7 mouse cellular contexts compared by ENCODE assay signal in genomic region chr19:24173608-24174523, GRCm38 (mm10). TPM values are rescaled to one million over a fixed set of nuclear protein-coding genes. Genes with fewer than 3 reads are reported as not detected.
DNase-seq lines count a peak whose midpoint lies in the region; ATAC-seq and TF ChIP-seq lines count a peak whose summit lies in the region.

No protein-coding gene starts in this region.

- H3K36me3 ChIP-seq in kidney, adult 2 months (ENCODE audit: control insufficient read depth, insufficient read depth, low read length) = no peaks in the 10 kb centered on the region
- no peaks in the 10 kb centered on the region for H3K36me3 ChIP-seq in limb, embryonic 11.5 days (ENCODE audit: control insufficient read depth, insufficient read depth, low read length)
- no peaks in the 10 kb centered on the region for H3K36me3 ChIP-seq in midbrain, embryonic 13.5 days

- no peak for TF ChIP-seq POLR2A in kidney, adult 2 months (IDR thresholded peaks at IDR 0.05; ENCODE audit: low read depth, low read length)

- H3K4me2 ChIP-seq in limb, embryonic 11.5 days (ENCODE audit: low read depth, severe bottlenecking) = peak overlapping the region; percentile 53
- H3K4me2 ChIP-seq in midbrain, embryonic 13.5 days (replicated peaks) = peak overlapping the region; percentile 70

- H3K4me1 ChIP-seq in kidney, adult 2 months (ENCODE audit: control insufficient read depth, insufficient read depth, low read length) = peaks cover 6% of the 10 kb centered on the region; the same call in 1 of the 2 replicates
- no peaks in the 10 kb centered on the region for H3K4me1 ChIP-seq in limb, embryonic 11.5 days (ENCODE audit: control insufficient read depth, insufficient read depth, low read length)
- H3K4me1 ChIP-seq in midbrain, embryonic 13.5 days (replicated peaks) = peaks cover 26% of the 10 kb centered on the region

- no peaks in the 10 kb centered on the region for H3K27me3 ChIP-seq in kidney, adult 2 months (replicated peaks; ENCODE audit: control insufficient read depth, insufficient read depth, low read length)
- no peaks in the 10 kb centered on the region for H3K27me3 ChIP-seq in limb, embryonic 11.5 days (ENCODE audit: control insufficient read depth, insufficient read depth, low read length)
- peaks cover 12% of the 10 kb centered on the region; the same call in 1 of the 2 replicates for H3K27me3 ChIP-seq in midbrain, embryonic 13.5 days

- H3K9ac ChIP-seq in limb, embryonic 11.5 days (ENCODE audit: low read length) = peak overlapping the region; percentile 90
- H3K9ac ChIP-seq in midbrain, embryonic 13.5 days (replicated peaks) = peak overlapping the region; percentile 80

- DNase-seq in adrenal gland, postnatal 10 days = peak; percentile 97
- peak; percentile 93 for DNase-seq in embryo, embryonic 9.5 days (ENCODE audit: extremely low spot score)
- DNase-seq in heart, adult 18-20 months = peak; percentile 95 to 98
- DNase-seq in kidney, adult 2 months = peak; percentile 98
- peak; percentile 95 for DNase-seq in limb, embryonic 11.5 days (ENCODE audit: low spot score)
- peak; percentile 43 for DNase-seq in spleen, adult 12 weeks (ENCODE audit: low spot score)

- H3K27ac ChIP-seq in kidney, adult 2 months (ENCODE audit: insufficient read depth, low read depth, low read length) = peak overlapping the region; percentile 63
- H3K27ac ChIP-seq in limb, embryonic 11.5 days (replicated peaks; ENCODE audit: low read depth, low read length) = peak overlapping the region; percentile 56; the same call in 1 of the 2 replicates
- peak overlapping the region; percentile 68 for H3K27ac ChIP-seq in midbrain, embryonic 13.5 days

- TF ChIP-seq CTCF in kidney, adult 2 months (conservative IDR thresholded peaks at IDR 0.05; ENCODE audit: insufficient read depth, insufficient read length, low read depth, low read length) = 0 out of 2 replicates have a peak, but pooled peaks have one; percentile 5

- H3K4me3 ChIP-seq in kidney, adult 2 months (ENCODE audit: insufficient read depth, low read depth, low read length) = peak overlapping the region; percentile 97
- H3K4me3 ChIP-seq in limb, embryonic 11.5 days (ENCODE audit: low read depth, low read length) = peak overlapping the region; percentile 80
- H3K4me3 ChIP-seq in midbrain, embryonic 13.5 days (replicated peaks) = peak overlapping the region; percentile 77

- no peaks in the 10 kb centered on the region for H3K9me3 ChIP-seq in limb, embryonic 11.5 days (ENCODE audit: control insufficient read depth, low read length)
- H3K9me3 ChIP-seq in midbrain, embryonic 13.5 days = no peaks in the 10 kb centered on the region

- WGBS in kidney, adult 2 months = under 1% methylated on average over 103 of the region's 103 CpGs
- under 1% methylated on average over 89 of the region's 103 CpGs for whole genome bisulfite sequencing in limb, embryonic 11.5 days
- WGBS in midbrain, embryonic 13.5 days = under 1% methylated on average over 94 of the region's 103 CpGs

- ATAC-seq in limb, embryonic 11.5 days (ENCODE audit: insufficient number of reproducible peaks, low FRiP score, low TSS enrichment, low read depth) = peak; percentile 84
- ATAC-seq in midbrain, embryonic 13.5 days = peak; percentile 96

RNA-seq across cellular contexts. Expression of gene Tjp2, which starts 51.0 kb away (rescaled TPM):
- 10 to 100 TPM; 11.9 to 14.9 TPM for total RNA-seq in adrenal gland, postnatal 10 days (2021)
- total RNA-seq in heart, adult 18-20 months (2021) = 10 to 100 TPM; 13.3 to 15.3 TPM
- polyA plus RNA-seq in kidney, adult 2 months (2012; rRNA removed) = 13.0 and 13.4 TPM in 2 replicates
- polyA plus RNA-seq in limb, embryonic 11.5 days (2014; fragmentation: Nextera tagmentation; extraction: Ambion mirVana) = 26.9 and 30.2 TPM in 2 replicates
- polyA plus RNA-seq in midbrain, embryonic 13.5 days (2015; fragmentation: Nextera tagmentation; extraction: Ambion mirVana) = 13.6 and 13.9 TPM in 2 replicates

Comparison
In these comparisons a context has a peak if more than half of its experiments do, and no peak if none do; other contexts are left out.
1. Peak in every context shown above with its lines: DNase-seq, ATAC-seq, H3K4me3 ChIP-seq and H3K27ac ChIP-seq.
2. DNase-seq: peak in every context shown above with its lines; median percentile 98 in kidney, adult 2 months; 97 in adrenal gland, postnatal 10 days; 96 in heart, adult 18-20 months; 95 in limb, embryonic 11.5 days; 93 in embryo, embryonic 9.5 days; 43 in spleen, adult 12 weeks.